Mouse (Mus musculus): Measurements from ENCODE around the gene Tie1. TPM values are rescaled to one million over a fixed set of nuclear protein-coding genes. Genes with fewer than 3 reads are reported as not detected.

Tie1 gene
- 38.1 and 48.7 TPM in 2 replicates for polyA plus RNA-seq (2014; fragmentation: Nextera tagmentation; extraction: Ambion mirVana)

DNA sequence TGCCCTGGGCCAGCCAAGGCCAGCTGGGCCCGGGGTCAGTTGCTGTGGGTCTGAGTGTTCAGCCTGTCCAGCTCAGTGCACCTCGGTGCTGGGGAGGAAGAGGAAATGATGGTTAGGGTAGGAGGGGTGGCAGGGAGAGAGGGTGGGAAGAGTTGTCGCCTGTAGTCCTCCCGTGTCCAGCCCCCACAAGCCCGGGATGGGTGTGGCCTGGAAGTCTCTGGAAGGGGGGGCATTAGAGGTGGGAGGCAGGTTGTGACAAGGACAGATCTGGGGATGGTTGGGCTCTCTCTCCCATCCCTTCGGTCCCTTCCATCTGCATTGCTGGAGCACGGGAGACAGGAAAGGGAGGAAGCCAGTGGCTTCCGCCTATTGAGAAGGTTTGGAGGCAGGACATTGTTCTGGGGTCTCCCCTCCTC, at the start of gene Tie1:
TSS of gene Tie1 (minus strand) at position 345 of the 416 bp plus-strand sequence.
- ATAC-seq (ENCODE audit: insufficient number of reproducible peaks, insufficient read depth, low FRiP score, low read depth) = peak; percentile 92
- H3K27ac ChIP-seq (replicated peaks in 1 of 2; ENCODE audit: control insufficient read depth in 1 of 2, insufficient read depth in 1 of 2, low read depth in 2 of 2, low read length in 2 of 2) = peak within 1 kb of the TSS; percentile 74 to 78
- no peaks in the 10 kb centered on the region for H3K36me3 ChIP-seq (ENCODE audit: control insufficient read depth, insufficient read depth, low read length)
- peak within 1 kb of the TSS; percentile 36 to 46 for H3K4me3 ChIP-seq (ENCODE audit: control insufficient read depth in 1 of 2, insufficient read depth in 1 of 2, low read depth in 1 of 2, low read length in 2 of 2)
- peak within 1 kb of the TSS; percentile 49 for H3K4me2 ChIP-seq (ENCODE audit: low read length)
- no peaks in the 10 kb centered on the region for H3K27me3 ChIP-seq (ENCODE audit: control insufficient read depth, insufficient read depth, low read length)
- WGBS = 52% methylated on average over 8 of the region's 8 CpGs
- peak within 1 kb of the TSS; percentile 39 for H3K9ac ChIP-seq (ENCODE audit: low read length)
- H3K4me1 ChIP-seq (ENCODE audit: control insufficient read depth in 2 of 2, insufficient read depth in 2 of 2, low read length in 2 of 2) = peaks cover 0 to 3% of the 10 kb centered on the region in 2 experiments; a peak in 1 of 4 replicates
- no peaks in the 10 kb centered on the region for H3K9me3 ChIP-seq (ENCODE audit: control insufficient read depth, low read length)

DNA sequence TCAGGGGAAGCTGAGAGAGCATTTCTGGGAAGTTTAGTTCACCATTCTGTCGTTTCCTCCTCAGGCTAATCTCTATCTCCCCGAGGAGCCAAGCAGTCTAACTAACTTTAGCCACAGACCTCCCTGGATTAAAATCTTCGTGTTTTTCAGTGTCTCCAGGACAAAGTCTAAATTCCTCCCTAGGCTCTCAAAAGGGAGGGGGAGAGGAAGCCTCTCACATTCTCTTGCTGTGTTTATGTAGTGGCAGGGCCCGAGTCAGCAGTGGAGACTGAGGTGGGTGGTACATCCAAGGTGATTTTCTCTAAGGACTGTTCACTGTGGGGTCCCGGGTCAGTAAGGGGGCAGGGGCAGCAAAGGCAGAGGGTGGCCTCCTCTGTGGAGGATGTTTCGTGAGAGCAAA, 47.9 kb upstream of the Tie1 start:
- Histone ChIP-seq H3K4me3 (ENCODE audit: control insufficient read depth in 1 of 2, insufficient read depth in 1 of 2, low read depth in 1 of 2, low read length in 2 of 2) (no peak overlapping the region), H3K36me3 (ENCODE audit: control insufficient read depth, insufficient read depth, low read length) (no peaks in the 10 kb centered on the region), H3K9me3 (ENCODE audit: control insufficient read depth, low read length) (no peaks in the 10 kb centered on the region), H3K27ac (replicated peaks in 1 of 2; ENCODE audit: control insufficient read depth in 1 of 2, insufficient read depth in 1 of 2, low read depth in 2 of 2, low read length in 2 of 2) (no peak overlapping the region), H3K9ac (ENCODE audit: low read length) (no peak overlapping the region), H3K27me3 (ENCODE audit: control insufficient read depth, insufficient read depth, low read length) (peaks cover 6% of the 10 kb centered on the region), H3K4me1 (ENCODE audit: control insufficient read depth in 2 of 2, insufficient read depth in 2 of 2, low read length in 2 of 2) (peaks cover 0 to under 1% of the 10 kb centered on the region in 2 experiments; a peak in 1 of 4 replicates), H3K4me2 (ENCODE audit: low read length) (no peak overlapping the region)
- 26% methylated on average over 6 of the region's 6 CpGs for WGBS
- no peak for ATAC-seq (ENCODE audit: insufficient number of reproducible peaks, insufficient read depth, low FRiP score, low read depth)

DNA sequence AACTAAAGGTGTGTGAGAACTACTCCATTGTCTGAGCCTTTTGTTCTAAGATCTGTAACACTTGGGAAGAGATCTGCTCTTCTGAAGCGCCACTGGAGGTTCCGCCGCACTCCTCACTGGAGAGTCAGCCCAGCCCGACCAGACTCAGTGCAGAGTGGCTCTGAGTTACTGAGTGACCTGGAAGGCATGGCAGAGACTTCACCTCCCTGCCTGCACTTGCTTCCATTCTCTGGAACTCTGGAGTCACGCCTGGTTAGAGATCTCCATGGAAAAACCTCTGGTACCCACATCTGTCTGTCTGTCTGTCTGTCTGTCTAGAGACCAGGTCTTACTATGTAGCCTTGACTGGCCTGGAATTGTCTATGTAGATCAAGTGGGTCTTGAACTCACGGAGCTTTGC, 45.7 kb upstream of the Tie1 start:
- Histone ChIP-seq H3K27me3 (ENCODE audit: control insufficient read depth, insufficient read depth, low read length) (no peaks in the 10 kb centered on the region; the same call in 1 of the 2 replicates), H3K27ac (replicated peaks in 1 of 2; ENCODE audit: control insufficient read depth in 1 of 2, insufficient read depth in 1 of 2, low read depth in 2 of 2, low read length in 2 of 2) (no peak overlapping the region), H3K36me3 (ENCODE audit: control insufficient read depth, insufficient read depth, low read length) (no peaks in the 10 kb centered on the region), H3K4me1 (ENCODE audit: control insufficient read depth in 2 of 2, insufficient read depth in 2 of 2, low read length in 2 of 2) (no peaks in the 10 kb centered on the region), H3K4me2 (ENCODE audit: low read length) (no peak overlapping the region), H3K4me3 (ENCODE audit: control insufficient read depth in 1 of 2, insufficient read depth in 1 of 2, low read depth in 1 of 2, low read length in 2 of 2) (no peak overlapping the region), H3K9me3 (ENCODE audit: control insufficient read depth, low read length) (no peaks in the 10 kb centered on the region), H3K9ac (ENCODE audit: low read length) (no peak overlapping the region)
- 79% methylated on average over 6 of the region's 6 CpGs for WGBS
- no peak for ATAC-seq (ENCODE audit: insufficient number of reproducible peaks, insufficient read depth, low FRiP score, low read depth)

DNA sequence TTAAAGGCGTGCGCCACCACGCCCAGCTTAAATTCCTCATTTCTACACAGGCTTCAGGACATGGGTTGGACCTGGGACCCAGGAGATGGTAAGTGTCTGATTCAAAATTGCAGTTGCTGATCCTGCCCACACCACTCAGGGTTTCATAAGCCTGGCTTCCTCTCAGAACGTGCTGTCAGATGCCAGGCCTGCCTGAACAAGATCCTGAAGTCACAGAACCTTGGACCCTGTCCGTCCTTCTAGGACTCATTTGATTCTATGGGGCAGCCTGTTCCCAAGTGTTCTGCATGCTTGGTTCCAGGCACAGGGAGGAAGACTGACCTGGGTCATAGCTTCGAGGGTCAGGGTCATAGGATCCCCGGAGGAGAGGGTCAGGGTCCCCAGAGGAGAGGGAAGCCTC, 43.7 kb upstream of the Tie1 start:
- ATAC-seq (ENCODE audit: insufficient number of reproducible peaks, insufficient read depth, low FRiP score, low read depth) = no peak

DNA sequence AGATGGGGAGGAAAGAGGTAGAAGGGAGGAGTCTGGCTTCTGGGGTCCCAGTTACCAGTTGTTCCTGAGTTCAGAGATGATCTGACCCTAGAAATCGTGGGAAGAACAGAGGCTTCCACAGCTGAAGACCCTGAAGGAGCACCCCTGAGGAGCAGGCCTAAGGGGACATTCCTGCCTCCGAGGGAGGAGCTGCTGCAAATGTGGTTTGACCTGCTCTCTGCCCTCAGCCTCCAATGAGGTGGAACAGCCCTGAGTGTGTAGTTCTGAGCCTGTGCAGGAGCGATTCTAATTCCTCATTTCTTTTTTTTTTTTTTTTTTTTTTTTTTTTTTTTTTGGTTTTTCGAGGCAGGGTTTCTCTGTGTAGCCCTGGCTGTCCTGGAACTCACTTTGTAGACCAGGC, 43.3 kb upstream of the Tie1 start:
- H3K27ac ChIP-seq (replicated peaks in 1 of 2; ENCODE audit: control insufficient read depth in 1 of 2, insufficient read depth in 1 of 2, low read depth in 2 of 2, low read length in 2 of 2) = no peak overlapping the region
- H3K4me1 ChIP-seq (ENCODE audit: control insufficient read depth in 2 of 2, insufficient read depth in 2 of 2, low read length in 2 of 2) = no peaks in the 10 kb centered on the region
- 0 out of 2 replicates have a peak, but pooled peaks cover 2% of the 10 kb centered on the region for H3K27me3 ChIP-seq (ENCODE audit: control insufficient read depth, insufficient read depth, low read length)
- H3K4me3 ChIP-seq (ENCODE audit: control insufficient read depth in 1 of 2, insufficient read depth in 1 of 2, low read depth in 1 of 2, low read length in 2 of 2) = no peak overlapping the region
- H3K4me2 ChIP-seq (ENCODE audit: low read length) = no peak overlapping the region
- no peak overlapping the region for H3K9ac ChIP-seq (ENCODE audit: low read length)
- H3K36me3 ChIP-seq (ENCODE audit: control insufficient read depth, insufficient read depth, low read length) = no peaks in the 10 kb centered on the region
- no peak for ATAC-seq (ENCODE audit: insufficient number of reproducible peaks, insufficient read depth, low FRiP score, low read depth)
- 68% methylated on average over 3 of the region's 4 CpGs for WGBS
- H3K9me3 ChIP-seq (ENCODE audit: control insufficient read depth, low read length) = no peaks in the 10 kb centered on the region

More for the DNA sequence above, 43.7 kb upstream of the Tie1 start:
- H3K36me3 ChIP-seq (ENCODE audit: control insufficient read depth, insufficient read depth, low read length) = no peaks in the 10 kb centered on the region
- H3K27ac ChIP-seq (replicated peaks in 1 of 2; ENCODE audit: control insufficient read depth in 1 of 2, insufficient read depth in 1 of 2, low read depth in 2 of 2, low read length in 2 of 2) = no peak overlapping the region
- H3K4me3 ChIP-seq (ENCODE audit: control insufficient read depth in 1 of 2, insufficient read depth in 1 of 2, low read depth in 1 of 2, low read length in 2 of 2) = no peak overlapping the region
- H3K4me2 ChIP-seq (ENCODE audit: low read length) = no peak overlapping the region
- H3K4me1 ChIP-seq (ENCODE audit: control insufficient read depth in 2 of 2, insufficient read depth in 2 of 2, low read length in 2 of 2) = no peaks in the 10 kb centered on the region
- no peak overlapping the region for H3K9ac ChIP-seq (ENCODE audit: low read length)
- WGBS = 82% methylated on average over 7 of the region's 7 CpGs
- no peaks in the 10 kb centered on the region for H3K9me3 ChIP-seq (ENCODE audit: control insufficient read depth, low read length)
- 0 out of 2 replicates have a peak, but pooled peaks cover 2% of the 10 kb centered on the region for H3K27me3 ChIP-seq (ENCODE audit: control insufficient read depth, insufficient read depth, low read length)

DNA sequence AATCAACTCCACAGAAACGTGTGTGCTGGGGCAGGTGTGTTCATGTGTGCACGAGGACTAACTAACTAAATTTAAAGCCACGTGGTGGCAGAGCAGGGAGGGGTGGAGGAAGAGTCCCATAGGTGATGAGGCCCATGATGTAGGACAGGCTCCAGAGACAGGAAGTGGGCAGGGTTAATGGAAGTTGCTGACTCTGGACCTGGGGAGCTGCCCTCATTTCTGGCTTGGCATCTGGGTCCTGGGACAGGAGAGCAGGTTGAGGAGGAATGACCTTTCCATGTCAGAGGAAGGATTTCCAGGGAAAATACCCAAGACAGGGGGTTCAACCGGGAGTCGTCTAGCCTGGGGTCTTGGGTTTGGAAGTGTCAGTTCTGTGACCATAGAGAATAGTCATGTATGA, 42.8 kb upstream of the Tie1 start:
- H3K27ac ChIP-seq (replicated peaks in 1 of 2; ENCODE audit: control insufficient read depth in 1 of 2, insufficient read depth in 1 of 2, low read depth in 2 of 2, low read length in 2 of 2) = no peak overlapping the region
- no peak overlapping the region for H3K4me2 ChIP-seq (ENCODE audit: low read length)
- no peaks in the 10 kb centered on the region for H3K36me3 ChIP-seq (ENCODE audit: control insufficient read depth, insufficient read depth, low read length)
- no peak overlapping the region for H3K4me3 ChIP-seq (ENCODE audit: control insufficient read depth in 1 of 2, insufficient read depth in 1 of 2, low read depth in 1 of 2, low read length in 2 of 2)
- H3K27me3 ChIP-seq (ENCODE audit: control insufficient read depth, insufficient read depth, low read length) = 0 out of 2 replicates have a peak, but pooled peaks cover 2% of the 10 kb centered on the region
- H3K9ac ChIP-seq (ENCODE audit: low read length) = no peak overlapping the region
- H3K4me1 ChIP-seq (ENCODE audit: control insufficient read depth in 2 of 2, insufficient read depth in 2 of 2, low read length in 2 of 2) = no peaks in the 10 kb centered on the region
- ATAC-seq (ENCODE audit: insufficient number of reproducible peaks, insufficient read depth, low FRiP score, low read depth) = no peak
- 68% methylated on average over 5 of the region's 5 CpGs for WGBS
- no peaks in the 10 kb centered on the region for H3K9me3 ChIP-seq (ENCODE audit: control insufficient read depth, low read length)

DNA sequence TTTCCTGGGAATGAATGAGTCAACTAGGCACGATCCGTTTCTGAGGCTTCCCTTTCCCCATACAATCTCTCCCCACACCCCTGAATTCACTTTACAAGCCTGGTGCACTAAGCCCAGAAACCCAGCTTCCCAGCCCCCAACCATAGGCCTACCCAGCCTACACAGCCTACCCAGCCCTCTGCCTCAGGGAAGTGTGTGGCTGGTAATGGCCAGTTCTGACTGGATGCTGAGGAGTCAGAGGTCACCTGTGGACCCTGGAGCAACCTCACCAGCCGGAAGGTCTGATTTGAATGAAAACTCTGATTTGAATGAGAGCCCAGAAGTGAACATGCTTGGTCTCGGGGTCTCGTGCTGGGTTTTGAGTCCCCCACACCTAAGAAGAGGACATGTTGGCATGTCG, 37.9 kb upstream of the Tie1 start:
- Histone ChIP-seq H3K27me3 (ENCODE audit: control insufficient read depth, insufficient read depth, low read length) (peaks cover 2% of the 10 kb centered on the region; the same call in 1 of the 2 replicates), H3K27ac (replicated peaks in 1 of 2; ENCODE audit: control insufficient read depth in 1 of 2, insufficient read depth in 1 of 2, low read depth in 2 of 2, low read length in 2 of 2) (no peak overlapping the region), H3K4me2 (ENCODE audit: low read length) (no peak overlapping the region), H3K36me3 (ENCODE audit: control insufficient read depth, insufficient read depth, low read length) (no peaks in the 10 kb centered on the region), H3K4me1 (ENCODE audit: control insufficient read depth in 2 of 2, insufficient read depth in 2 of 2, low read length in 2 of 2) (peaks cover 0 to 3% of the 10 kb centered on the region in 2 experiments; a peak in 1 of 4 replicates), H3K4me3 (ENCODE audit: control insufficient read depth in 1 of 2, insufficient read depth in 1 of 2, low read depth in 1 of 2, low read length in 2 of 2) (no peak overlapping the region), H3K9ac (ENCODE audit: low read length) (no peak overlapping the region), H3K9me3 (ENCODE audit: control insufficient read depth, low read length) (no peaks in the 10 kb centered on the region)
- ATAC-seq (ENCODE audit: insufficient number of reproducible peaks, insufficient read depth, low FRiP score, low read depth) = no peak
- 67% methylated on average over 6 of the region's 6 CpGs for WGBS

DNA sequence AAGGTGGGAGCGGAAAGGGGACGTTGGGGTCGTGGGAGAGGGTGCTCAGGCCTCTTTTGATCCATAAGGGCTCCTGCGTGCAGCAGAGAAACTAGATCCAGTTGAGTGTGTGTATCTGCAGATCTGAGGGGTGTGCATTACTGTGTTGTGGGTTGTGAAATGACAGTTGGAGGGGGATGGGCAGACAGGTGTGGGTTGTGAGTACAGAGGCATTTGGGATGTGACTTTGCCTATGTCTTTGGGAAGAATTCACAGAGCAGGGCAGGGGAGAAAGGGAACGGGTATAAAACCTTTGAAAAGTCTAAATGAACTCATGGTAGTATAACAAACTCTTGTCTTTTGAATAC, 37.4 kb upstream of the Tie1 start:
- Histone ChIP-seq H3K9ac (ENCODE audit: low read length) (no peak overlapping the region), H3K9me3 (ENCODE audit: control insufficient read depth, low read length) (no peaks in the 10 kb centered on the region), H3K4me2 (ENCODE audit: low read length) (no peak overlapping the region), H3K4me1 (ENCODE audit: control insufficient read depth in 2 of 2, insufficient read depth in 2 of 2, low read length in 2 of 2) (peaks cover 0 to 3% of the 10 kb centered on the region in 2 experiments; a peak in 1 of 4 replicates), H3K27me3 (ENCODE audit: control insufficient read depth, insufficient read depth, low read length) (peaks cover 2% of the 10 kb centered on the region; the same call in 1 of the 2 replicates), H3K36me3 (ENCODE audit: control insufficient read depth, insufficient read depth, low read length) (no peaks in the 10 kb centered on the region), H3K27ac (replicated peaks in 1 of 2; ENCODE audit: control insufficient read depth in 1 of 2, insufficient read depth in 1 of 2, low read depth in 2 of 2, low read length in 2 of 2) (no peak overlapping the region), H3K4me3 (ENCODE audit: control insufficient read depth in 1 of 2, insufficient read depth in 1 of 2, low read depth in 1 of 2, low read length in 2 of 2) (no peak overlapping the region)
- 38% methylated on average over 5 of the region's 5 CpGs for WGBS
- no peak for ATAC-seq (ENCODE audit: insufficient number of reproducible peaks, insufficient read depth, low FRiP score, low read depth)

All from heart, embryonic 14.5 days (tissue).